8 mouse cellular contexts compared by ENCODE assay signal in the genomic region with DNA sequence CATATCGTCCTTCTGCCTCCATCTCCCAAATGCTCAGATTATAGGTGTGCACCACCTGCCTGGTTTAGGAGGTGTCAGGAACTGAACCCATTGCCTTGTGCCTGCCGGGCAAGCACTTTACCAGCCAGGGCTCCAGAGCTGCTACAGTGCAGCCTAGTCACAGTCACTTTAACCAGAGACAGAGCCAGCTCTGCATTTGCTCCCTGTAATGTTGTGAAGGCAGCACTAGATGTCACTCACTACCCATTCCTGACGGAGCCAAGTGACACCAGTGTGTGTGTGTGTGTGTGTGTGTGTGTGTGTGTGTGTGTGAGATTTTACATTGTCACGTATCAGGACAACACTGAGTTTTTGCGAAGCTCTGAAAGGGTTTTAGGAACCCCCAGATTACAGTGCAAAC. TPM values are rescaled to one million over a fixed set of nuclear protein-coding genes. Genes with fewer than 3 reads are reported as not detected.
DNase-seq lines count a peak whose midpoint lies in the region; ATAC-seq lines count a peak whose summit lies in the region.
"Had no signal": no experiment of that assay in that cellular context is flagged by ENCODE, and none has a peak within 500 bp of the region (broad histone marks: within the 10 kb centered on the region; RNA-seq: fewer than 3 reads in every experiment).

No protein-coding gene starts in this region.

- no peaks in the 10 kb centered on the region for H3K4me1 ChIP-seq in liver, embryonic 16.5 days (ENCODE audit: control insufficient read depth, low read depth, low read length)
- no peaks in the 10 kb centered on the region for H3K4me1 ChIP-seq in liver, embryonic 11.5 days (replicated peaks; ENCODE audit: control insufficient read depth, insufficient read depth, low read length)
- H3K4me1 ChIP-seq in embryonic facial prominence, embryonic 10.5 days: no peaks in the 10 kb centered on the region
- H3K4me1 ChIP-seq: midbrain, embryonic 12.5 days had no signal

- no peaks in the 10 kb centered on the region for H3K27me3 ChIP-seq in liver, embryonic 16.5 days (ENCODE audit: control insufficient read depth, insufficient read depth, low read depth, low read length)
- no peaks in the 10 kb centered on the region for H3K27me3 ChIP-seq in liver, embryonic 11.5 days (replicated peaks; ENCODE audit: control insufficient read depth, insufficient read depth, low read length)
- no peaks in the 10 kb centered on the region for H3K27me3 ChIP-seq in embryonic facial prominence, embryonic 10.5 days (replicated peaks; ENCODE audit: low read depth, poor library complexity, severe bottlenecking)
- H3K27me3 ChIP-seq: midbrain, embryonic 12.5 days had no signal

- no peak overlapping the region for H3K27ac ChIP-seq in liver, embryonic 16.5 days (ENCODE audit: low read length)
- H3K27ac ChIP-seq in liver, embryonic 11.5 days (ENCODE audit: low read depth, low read length): no peak overlapping the region
- H3K27ac ChIP-seq in embryonic facial prominence, embryonic 10.5 days (replicated peaks): no peak overlapping the region
- H3K27ac ChIP-seq: midbrain, embryonic 12.5 days had no signal

- H3K9me3 ChIP-seq in liver, embryonic 16.5 days (replicated peaks; ENCODE audit: control insufficient read depth, low read length): no peaks in the 10 kb centered on the region
- no peaks in the 10 kb centered on the region for H3K9me3 ChIP-seq in liver, embryonic 11.5 days (ENCODE audit: control insufficient read depth, low read length)
- no peaks in the 10 kb centered on the region for H3K9me3 ChIP-seq in embryonic facial prominence, embryonic 10.5 days
- H3K9me3 ChIP-seq: midbrain, embryonic 12.5 days had no signal

- H3K4me2 ChIP-seq in liver, embryonic 16.5 days (ENCODE audit: low read depth, low read length): no peak overlapping the region
- no peak overlapping the region for H3K4me2 ChIP-seq in liver, embryonic 11.5 days
- H3K4me2 ChIP-seq: midbrain, embryonic 12.5 days had no signal

- no peak overlapping the region for H3K9ac ChIP-seq in liver, embryonic 16.5 days (ENCODE audit: low read depth, low read length)
- H3K9ac ChIP-seq in liver, embryonic 11.5 days (ENCODE audit: low read depth, low read length): no peak overlapping the region
- H3K9ac ChIP-seq: midbrain, embryonic 12.5 days had no signal

- no peak overlapping the region for H3K4me3 ChIP-seq in liver, embryonic 16.5 days (ENCODE audit: low read depth, low read length)
- no peak overlapping the region for H3K4me3 ChIP-seq in liver, embryonic 11.5 days (ENCODE audit: low read depth, low read length)
- H3K4me3 ChIP-seq in embryonic facial prominence, embryonic 10.5 days: no peak overlapping the region
- H3K4me3 ChIP-seq: midbrain, embryonic 12.5 days had no signal

- no peak for DNase-seq in liver, embryonic 11.5 days (ENCODE audit: low spot score)
- DNase-seq in adipocyte (ENCODE audit: low spot score): peak; percentile 78
- DNase-seq in embryonic facial prominence, embryonic 10.5 days (ENCODE audit: low spot score): peak; percentile 36
- peak; percentile 8 to 53 for DNase-seq in kidney, postnatal 36 days
- DNase-seq in lung, postnatal 4 days: peak; percentile 40 to 42
- no peak for DNase-seq in spleen, postnatal 10 days (ENCODE audit: low spot score in 2 of 2)

- 36% methylated on average over 5 of the region's 5 CpGs for whole genome bisulfite sequencing in liver, embryonic 16.5 days (ENCODE audit: insufficient replicate concordance)
- WGBS in liver, embryonic 11.5 days: 47% methylated on average over 5 of the region's 5 CpGs
- WGBS in embryonic facial prominence, embryonic 10.5 days: 57% methylated on average over 5 of the region's 5 CpGs

- no peaks in the 10 kb centered on the region for H3K36me3 ChIP-seq in liver, embryonic 16.5 days (ENCODE audit: control insufficient read depth, insufficient read depth)
- no peaks in the 10 kb centered on the region for H3K36me3 ChIP-seq in liver, embryonic 11.5 days (ENCODE audit: control insufficient read depth, insufficient read depth, low read length)
- H3K36me3 ChIP-seq in embryonic facial prominence, embryonic 10.5 days (replicated peaks): no peaks in the 10 kb centered on the region
- H3K36me3 ChIP-seq: midbrain, embryonic 12.5 days had no signal

- 0 out of 2 replicates have a peak, but pooled peaks have one; percentile 37 for ATAC-seq in liver, embryonic 16.5 days (ENCODE audit: low read depth)
- no peak for ATAC-seq in liver, embryonic 11.5 days (replicated peaks; ENCODE audit: low FRiP score)

RNA-seq across cellular contexts. Expression of a gene that starts 4.0 kb away (rescaled TPM):
- polyA plus RNA-seq in liver, embryonic 16.5 days (2015; fragmentation: Nextera tagmentation; extraction: Ambion mirVana): 0.02 TPM in 1 of 2 replicates, not detected in the other
- polyA plus RNA-seq in liver, embryonic 11.5 days (2014; fragmentation: Nextera tagmentation; extraction: Ambion mirVana): not detected in 2 replicates
- polyA plus RNA-seq in embryonic facial prominence, embryonic 10.5 days (2016; fragmentation: Nextera tagmentation; extraction: Ambion mirVana): not detected in 2 replicates
- polyA plus RNA-seq: midbrain, embryonic 12.5 days had no signal

RNA-seq across cellular contexts. Expression of a gene that starts 30.9 kb away (rescaled TPM):
- polyA plus RNA-seq in liver, embryonic 16.5 days (2015; fragmentation: Nextera tagmentation; extraction: Ambion mirVana): 11.7 and 12.5 TPM in 2 replicates
- polyA plus RNA-seq in liver, embryonic 11.5 days (2014; fragmentation: Nextera tagmentation; extraction: Ambion mirVana): 28.2 and 31.3 TPM in 2 replicates
- polyA plus RNA-seq in embryonic facial prominence, embryonic 10.5 days (2016; fragmentation: Nextera tagmentation; extraction: Ambion mirVana): 21.0 and 21.7 TPM in 2 replicates

RNA-seq across cellular contexts. Expression of a gene that starts 46.5 kb away (rescaled TPM):
- polyA plus RNA-seq in liver, embryonic 16.5 days (2015; fragmentation: Nextera tagmentation; extraction: Ambion mirVana): 163 and 169 TPM in 2 replicates
- 145 and 167 TPM in 2 replicates for polyA plus RNA-seq in liver, embryonic 11.5 days (2014; fragmentation: Nextera tagmentation; extraction: Ambion mirVana)
- polyA plus RNA-seq in embryonic facial prominence, embryonic 10.5 days (2016; fragmentation: Nextera tagmentation; extraction: Ambion mirVana): 107 and 109 TPM in 2 replicates

RNA-seq across cellular contexts. Expression of a gene that starts 46.6 kb away (rescaled TPM):
- 106 and 118 TPM in 2 replicates for polyA plus RNA-seq in liver, embryonic 16.5 days (2015; fragmentation: Nextera tagmentation; extraction: Ambion mirVana)
- polyA plus RNA-seq in liver, embryonic 11.5 days (2014; fragmentation: Nextera tagmentation; extraction: Ambion mirVana): 122 and 128 TPM in 2 replicates
- 102 and 114 TPM in 2 replicates for polyA plus RNA-seq in embryonic facial prominence, embryonic 10.5 days (2016; fragmentation: Nextera tagmentation; extraction: Ambion mirVana)

Comparison
In these comparisons a context has a peak if more than half of its experiments do, and no peak if none do; other contexts are left out.
1. DNase-seq: peak in adipocyte (single experiment), embryonic facial prominence, embryonic 10.5 days (single experiment), kidney, postnatal 36 days (2 of 2) and lung, postnatal 4 days (2 of 2); none in liver, embryonic 11.5 days (single experiment) and spleen, postnatal 10 days (0 of 2).